Mouse (Mus musculus) forebrain, embryonic 16.5 days (tissue): ENCODE data around the gene Fam129b. TPM values are rescaled to one million over a fixed set of nuclear protein-coding genes. Genes with fewer than 3 reads are reported as not detected.

Experiments
- ATAC-seq: fragments of 200-750 bp; cut with Nextera tagmentation; 2 replicates; pipeline ENCODE4 v1.8.0; 2017; ENCODE audit warnings: mild to moderate bottlenecking, moderate library complexity
- H3K27ac ChIP-seq: fragments of 300-500 bp; sonication (generic); 2 replicates; pipeline ENCODE4 v1.5.1; 2014; ENCODE audit warnings: low read length, control low read depth
- H3K27me3 ChIP-seq: fragments of 300-500 bp; sonication (generic); replicated peaks from 2 replicates; pipeline ENCODE4 v1.6.1; 2014; ENCODE audit warnings: low read length; ENCODE audit not compliant: control insufficient read depth, insufficient read depth
- H3K36me3 ChIP-seq: fragments of 300-500 bp; sonication (generic); 2 replicates; pipeline ENCODE4 v1.6.1; 2014; ENCODE audit not compliant: control insufficient read depth, insufficient read depth
- H3K4me1 ChIP-seq: fragments of 300-500 bp; sonication (generic); replicated peaks from 2 replicates; pipeline ENCODE4 v1.6.1; 2014; ENCODE audit warnings: low read length; ENCODE audit not compliant: control insufficient read depth, insufficient read depth
- H3K4me2 ChIP-seq: fragments of 300-500 bp; sonication (generic); 2 replicates; pipeline ENCODE4 v1.6.1; 2014; ENCODE audit warnings: mild to moderate bottlenecking, low read length, control low read depth
- H3K4me3 ChIP-seq: fragments of 300-500 bp; sonication (generic); replicated peaks from 2 replicates; pipeline ENCODE4 v1.5.1; 2014; ENCODE audit warnings: mild to moderate bottlenecking, low read length, control low read depth
- H3K9ac ChIP-seq: fragments of 300-500 bp; sonication (generic); replicated peaks from 2 replicates; pipeline ENCODE4 v1.6.1; 2014; ENCODE audit warnings: low read depth, low read length, control low read depth
- H3K9me3 ChIP-seq: fragments of 300-500 bp; sonication (generic); 2 replicates; pipeline ENCODE4 v1.6.1; 2016; ENCODE audit warnings: low read length; ENCODE audit not compliant: control insufficient read depth
- WGBS: fragments of 180-500 bp; shearing (Covaris S2); extraction: QIAGEN DNeasy Blood & Tissue Kit; methylation state at CpG from one replicate; pipeline ENCODE4 v1.1.7; 2014; 5-methylcytosine and 5-hydroxymethylcytosine counted together
- polyA plus RNA-seq: library from polyadenylated mRNA; unstranded; fragments of >200 nt; fragmentation: Nextera tagmentation; extraction: Ambion mirVana; gene quantifications from 2 replicates; pipeline ENCODE4 v1.2.1, GENCODE M21; 2015

Fam129b gene
- polyA plus RNA-seq, 1 experiment from 2014 or later, result 36.4 TPM

GRCm38 (mm10) chr2:32911639-32912182 is 35.8 kb downstream of the Fam129b start:
- ATAC-seq, result no peak
- H3K4me2 ChIP-seq, result no peak overlapping the region

GRCm38 (mm10) chr2:32912210-32912804 is 36.4 kb downstream of the Fam129b start:
- no peaks in the 10 kb centered on the region for H3K9me3 ChIP-seq
- no peak overlapping the region for H3K9ac ChIP-seq
- H3K27ac ChIP-seq, result no peak overlapping the region
- peak; percentile 7; the same call in 1 of the 2 replicates for ATAC-seq
- H3K4me1 ChIP-seq, result peaks cover 21% of the 10 kb centered on the region
- H3K27me3 ChIP-seq, result no peaks in the 10 kb centered on the region
- H3K4me3 ChIP-seq, result no peak overlapping the region
- H3K36me3 ChIP-seq, result peaks cover 9% of the 10 kb centered on the region; the same call in 1 of the 2 replicates
- no peak overlapping the region for H3K4me2 ChIP-seq
- WGBS, result 30% methylated on average over 19 of the region's 19 CpGs

More at GRCm38 (mm10) chr2:32911639-32912182, 35.8 kb downstream of the Fam129b start:
- Histone ChIP-seq H3K9ac (no peak overlapping the region), H3K27ac (no peak overlapping the region), H3K9me3 (no peaks in the 10 kb centered on the region), H3K4me3 (no peak overlapping the region), H3K27me3 (no peaks in the 10 kb centered on the region), H3K36me3 (peaks cover 9% of the 10 kb centered on the region; the same call in 1 of the 2 replicates), H3K4me1 (peaks cover 26% of the 10 kb centered on the region)
- 78% methylated on average over 7 of the region's 7 CpGs for WGBS

DNA sequence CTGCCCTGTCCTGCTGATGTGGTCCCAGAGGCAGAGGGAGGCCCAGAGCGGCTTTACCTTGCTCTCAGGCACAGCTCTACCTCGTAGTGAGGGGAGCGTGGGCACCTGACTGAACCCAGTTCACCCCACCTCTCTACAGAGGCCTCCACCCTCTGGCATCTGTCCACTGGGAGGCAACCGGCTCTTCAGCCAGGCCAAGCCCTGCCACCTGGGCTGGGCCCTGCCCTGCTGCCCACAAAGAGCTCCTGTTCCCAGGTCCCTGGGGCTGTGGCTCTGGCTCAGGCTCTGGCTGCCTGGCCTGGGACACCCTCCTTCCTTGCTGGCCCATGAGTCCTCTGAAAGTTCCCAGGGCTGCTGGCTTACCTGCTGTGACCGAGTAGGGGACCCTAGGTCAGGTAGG is 38.4 kb downstream of the Fam129b start:
- Histone ChIP-seq H3K4me2 (no peak overlapping the region), H3K9ac (no peak overlapping the region), H3K27ac (peak overlapping the region; percentile 37; the same call in 1 of the 2 replicates), H3K4me3 (no peak overlapping the region), H3K27me3 (no peaks in the 10 kb centered on the region), H3K36me3 (peaks cover 14% of the 10 kb centered on the region), H3K4me1 (0 out of 2 replicates have a peak, but pooled peaks cover 2% of the 10 kb centered on the region), H3K9me3 (no peaks in the 10 kb centered on the region)
- WGBS, result 73% methylated on average over 5 of the region's 5 CpGs
- no peak for ATAC-seq

DNA sequence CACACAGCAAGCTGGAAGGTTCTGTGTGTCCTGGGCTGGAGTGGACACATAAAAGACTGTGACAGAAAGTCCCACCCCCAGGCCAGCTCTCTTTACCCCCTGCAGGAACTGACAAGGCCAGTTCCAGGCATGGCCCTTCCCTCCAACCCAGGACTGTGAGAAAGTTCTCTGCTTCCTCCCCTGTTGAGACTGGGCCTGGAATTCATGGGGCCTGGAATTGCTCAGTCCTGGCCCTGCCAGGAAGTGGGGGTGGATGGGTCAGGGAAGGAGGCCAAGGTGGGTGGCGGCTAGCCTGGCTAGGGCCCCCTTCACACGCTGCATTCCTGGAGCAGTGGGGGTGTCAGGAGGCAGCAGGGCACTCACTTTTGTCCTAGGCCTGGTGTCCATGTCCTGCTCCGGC is 39.0 kb downstream of the Fam129b start:
- no peak overlapping the region for H3K9ac ChIP-seq
- H3K4me1 ChIP-seq, result 0 out of 2 replicates have a peak, but pooled peaks cover 2% of the 10 kb centered on the region
- peaks cover 19% of the 10 kb centered on the region for H3K36me3 ChIP-seq
- no peaks in the 10 kb centered on the region for H3K9me3 ChIP-seq
- ATAC-seq, result 0 out of 2 replicates have a peak, but pooled peaks have one; percentile 27
- 46% methylated on average over 3 of the region's 3 CpGs for WGBS
- H3K4me2 ChIP-seq, result no peak overlapping the region
- H3K27ac ChIP-seq, result peak overlapping the region; percentile 37; the same call in 1 of the 2 replicates
- H3K27me3 ChIP-seq, result no peaks in the 10 kb centered on the region
- no peak overlapping the region for H3K4me3 ChIP-seq

DNA sequence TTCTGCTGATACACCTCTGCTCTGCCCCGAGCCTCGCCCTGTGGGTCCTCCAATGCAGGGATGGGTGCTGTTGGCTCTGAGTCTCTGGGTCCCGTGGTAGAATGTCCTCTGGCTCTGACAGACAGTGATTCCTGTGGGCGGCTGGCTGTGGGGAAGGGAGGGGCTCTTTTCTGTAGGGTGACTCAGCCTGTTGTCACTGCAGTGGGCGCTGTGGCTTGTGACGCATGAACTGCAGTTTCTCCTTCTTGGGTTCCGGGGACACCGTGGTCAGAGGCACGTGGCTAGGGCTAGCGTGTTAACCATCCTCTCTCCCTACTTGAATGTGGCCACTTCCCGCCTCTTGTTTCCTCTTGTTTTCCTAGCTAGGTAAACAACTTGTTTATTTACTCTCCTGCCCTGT is 41.6 kb downstream of the Fam129b start:
- H3K9me3 ChIP-seq, result no peaks in the 10 kb centered on the region
- no peak overlapping the region for H3K4me3 ChIP-seq
- H3K36me3 ChIP-seq, result peaks cover 30% of the 10 kb centered on the region
- 83% methylated on average over 11 of the region's 11 CpGs for WGBS
- ATAC-seq, result no peak
- H3K9ac ChIP-seq, result no peak overlapping the region
- no peak overlapping the region for H3K4me2 ChIP-seq
- no peak overlapping the region for H3K27ac ChIP-seq
- no peaks in the 10 kb centered on the region for H3K27me3 ChIP-seq
- H3K4me1 ChIP-seq, result 0 out of 2 replicates have a peak, but pooled peaks cover 2% of the 10 kb centered on the region

DNA sequence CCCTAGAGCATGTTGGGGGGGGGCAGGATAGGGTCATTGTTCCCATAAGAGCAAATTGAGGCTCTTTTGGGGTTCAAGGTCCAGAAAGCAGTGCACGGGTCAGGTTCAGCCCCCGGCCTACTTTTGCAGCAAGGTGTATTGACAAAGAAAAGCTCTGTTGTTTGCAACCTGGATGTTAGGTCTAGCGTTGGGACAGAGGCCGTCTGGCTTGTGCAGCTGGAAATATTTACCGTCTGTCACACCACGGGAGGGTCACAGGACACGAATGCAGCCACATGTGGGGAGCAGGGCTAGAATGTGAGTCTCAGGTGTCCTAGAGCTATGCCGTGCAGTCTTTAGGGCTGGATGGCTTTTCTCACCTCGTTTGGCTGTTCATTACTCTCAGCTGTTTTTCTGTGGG is 42.5 kb downstream of the Fam129b start:
- 82% methylated on average over 9 of the region's 9 CpGs for WGBS
- Histone ChIP-seq H3K4me1 (0 out of 2 replicates have a peak, but pooled peaks cover 2% of the 10 kb centered on the region), H3K4me3 (no peak overlapping the region), H3K9me3 (no peaks in the 10 kb centered on the region), H3K27me3 (no peaks in the 10 kb centered on the region), H3K9ac (no peak overlapping the region), H3K4me2 (no peak overlapping the region), H3K36me3 (peaks cover 31% of the 10 kb centered on the region), H3K27ac (no peak overlapping the region)
- no peak for ATAC-seq

- Histone ChIP-seq H3K36me3 (peaks cover 31% of the 10 kb centered on the region), H3K4me3 (no peak overlapping the region), H3K27ac (no peak overlapping the region), H3K9me3 (no peaks in the 10 kb centered on the region), H3K27me3 (no peaks in the 10 kb centered on the region), H3K4me1 (no peaks in the 10 kb centered on the region), H3K4me2 (no peak overlapping the region), H3K9ac (no peak overlapping the region)
- ATAC-seq, result no peak
- WGBS, result 77% methylated on average over 7 of the region's 7 CpGs
Observed at GRCm38 (mm10) chr2:32921235-32921634, 45.3 kb downstream of the Fam129b start.

DNA sequence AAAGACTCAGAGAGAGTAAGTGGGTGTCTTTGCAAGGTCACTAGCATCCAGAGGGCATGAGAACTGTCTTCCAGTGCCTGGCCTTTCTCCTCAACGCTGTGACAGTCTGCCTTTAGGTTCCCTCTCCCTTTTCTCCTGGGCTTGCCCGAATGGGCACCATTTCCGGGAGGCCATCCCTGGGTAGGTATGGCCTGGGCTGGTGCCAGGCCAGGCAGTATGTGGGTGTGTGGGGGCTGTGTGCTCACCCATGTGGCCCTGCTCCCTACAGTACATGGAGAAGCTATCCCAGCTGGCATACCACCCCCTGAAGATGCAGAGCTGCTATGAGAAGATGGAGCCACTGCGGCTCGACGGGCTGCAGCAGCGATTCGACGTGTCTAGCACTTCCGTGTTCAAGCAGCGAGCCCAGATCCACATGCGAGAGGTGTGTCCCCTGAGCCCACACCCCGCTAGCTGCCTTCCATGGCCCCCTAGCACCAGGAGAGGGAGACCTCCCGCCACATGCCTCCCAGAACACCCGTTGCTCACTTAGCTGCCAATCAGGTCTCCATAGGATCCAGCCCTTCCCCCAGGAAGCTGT is 46.0 kb downstream of the Fam129b start:
- Histone ChIP-seq H3K4me3 (no peak overlapping the region), H3K27me3 (no peaks in the 10 kb centered on the region), H3K4me1 (no peaks in the 10 kb centered on the region), H3K27ac (no peak overlapping the region), H3K9ac (no peak overlapping the region), H3K36me3 (peaks cover 30% of the 10 kb centered on the region), H3K9me3 (no peaks in the 10 kb centered on the region), H3K4me2 (no peak overlapping the region)
- 79% methylated on average over 15 of the region's 15 CpGs for WGBS
- no peak for ATAC-seq

- Histone ChIP-seq H3K36me3 (peaks cover 30% of the 10 kb centered on the region), H3K4me2 (no peak overlapping the region), H3K27ac (no peak overlapping the region), H3K4me1 (no peaks in the 10 kb centered on the region), H3K27me3 (no peaks in the 10 kb centered on the region), H3K4me3 (no peak overlapping the region), H3K9me3 (no peaks in the 10 kb centered on the region), H3K9ac (no peak overlapping the region)
- no peak for ATAC-seq
- WGBS, result 90% methylated on average over 13 of the region's 13 CpGs
Observed at GRCm38 (mm10) chr2:32922564-32922963, 46.6 kb downstream of the Fam129b start.
